Mouse (Mus musculus) CH12.LX (cell line): ENCODE data around the gene Alox12. TPM values are rescaled to one million over a fixed set of nuclear protein-coding genes. Genes with fewer than 3 reads are reported as not detected.

Experiments
- DNase-seq: peaks from one replicate; pipeline ENCODE4 v3.0.0-alpha.2; 2013; ENCODE audit errors: extremely low read depth
- H3K27ac ChIP-seq: 2 replicates; pipeline ENCODE4 v1.5.1; 2012; ENCODE audit warnings: low read depth, mild to moderate bottlenecking, control low read depth, moderate library complexity; ENCODE audit not compliant: insufficient read depth
- H3K27me3 ChIP-seq: replicated peaks from 2 replicates; pipeline ENCODE3; 2012; ENCODE audit warnings: inconsistent platforms
- H3K36me3 ChIP-seq, 2 experiments: replicated peaks in 1 of 2; 2 replicates each; pipeline versions ENCODE3 to v1.6.1; 2012; ENCODE audit warnings: inconsistent platforms in 1 of 2, low read length in 1 of 2, mild to moderate bottlenecking in 1 of 2, mixed read lengths in 1 of 2, moderate library complexity in 1 of 2; ENCODE audit not compliant: control insufficient read depth in 1 of 2, insufficient read depth in 1 of 2
- H3K4me1 ChIP-seq, 2 experiments: 2 replicates each; pipeline ENCODE4 v1.6.1; 2012; ENCODE audit warnings: inconsistent platforms in 1 of 2, moderate library complexity in 1 of 2; ENCODE audit not compliant: insufficient read depth in 2 of 2, control insufficient read depth in 1 of 2
- H3K4me2 ChIP-seq: 2 replicates; pipeline ENCODE4 v1.6.1; 2012; ENCODE audit warnings: low read depth, mild to moderate bottlenecking, control low read depth; ENCODE audit not compliant: poor library complexity, insufficient read depth, severe bottlenecking
- H3K4me3 ChIP-seq, 3 experiments: fragments of 150-350 bp in 1 of 3; sonication (generic) in 1 of 3; replicated peaks in 1 of 3; 2 replicates each; pipeline versions ENCODE3 to v1.5.1; 2011 to 2012; ENCODE audit warnings: low read depth in 2 of 3, low read length in 2 of 3, mild to moderate bottlenecking in 2 of 3, moderate library complexity in 2 of 3, control low read depth in 1 of 3, improper control_type of control experiment in 1 of 3, inconsistent platforms in 1 of 3, mixed read lengths in 1 of 3; ENCODE audit not compliant: poor library complexity in 1 of 3
- H3K79me2 ChIP-seq: replicated peaks from 2 replicates; pipeline ENCODE4 v1.6.1; 2012; ENCODE audit warnings: mild to moderate bottlenecking, moderate library complexity; ENCODE audit not compliant: control insufficient read depth, poor library complexity, insufficient read depth, severe bottlenecking; ENCODE audit errors: extremely low read depth
- H3K9ac ChIP-seq: 2 replicates; pipeline ENCODE4 v1.6.1; 2012; ENCODE audit warnings: low read depth, mild to moderate bottlenecking, control low read depth, moderate library complexity; ENCODE audit not compliant: insufficient read depth
- H3K9me3 ChIP-seq: replicated peaks from 2 replicates; pipeline ENCODE3; 2012; ENCODE audit warnings: low read length, inconsistent platforms, mixed read lengths
- CHD2 ChIP-seq: IDR thresholded peaks from 2 replicates; pipeline ENCODE4 v1.6.1; 2011; ENCODE audit warnings: low read length, improper control_type of control experiment
- CTCF ChIP-seq, 2 experiments: IDR thresholded peaks in 1 of 2; conservative IDR thresholded peaks in 1 of 2; 2 replicates each; pipeline ENCODE4 v1.5.1; 2011 to 2012; ENCODE audit warnings: low read depth in 2 of 2, low read length in 2 of 2, improper control_type of control experiment in 1 of 2, inconsistent platforms in 1 of 2, mild to moderate bottlenecking in 1 of 2, moderate library complexity in 1 of 2
- ETS1 ChIP-seq: conservative IDR thresholded peaks from 2 replicates; pipeline ENCODE4 v1.6.1; 2012; ENCODE audit warnings: low read depth, mild to moderate bottlenecking, inconsistent platforms, low read length, improper control_type of control experiment, moderate library complexity
- IRF4 ChIP-seq: IDR thresholded peaks from 2 replicates; pipeline ENCODE4 v1.6.1; 2014; ENCODE audit warnings: low read depth, mild to moderate bottlenecking, inconsistent platforms, low read length, improper control_type of control experiment
- JUND ChIP-seq: conservative IDR thresholded peaks from 2 replicates; pipeline ENCODE4 v1.6.1; 2011; ENCODE audit warnings: low read depth, low read length, improper control_type of control experiment
- MEF2A ChIP-seq: IDR thresholded peaks from 2 replicates; pipeline ENCODE4 v1.6.1; 2014; ENCODE audit warnings: low read depth, mild to moderate bottlenecking, inconsistent platforms, low read length, improper control_type of control experiment, borderline replicate concordance
- MXI1 ChIP-seq: IDR thresholded peaks from 2 replicates; pipeline ENCODE4 v1.6.1; 2011; ENCODE audit warnings: mild to moderate bottlenecking, low read depth, low read length, improper control_type of control experiment
- MYC ChIP-seq: IDR thresholded peaks from 2 replicates; pipeline ENCODE4 v1.6.1; 2011; ENCODE audit warnings: low read depth, mild to moderate bottlenecking, improper control_type of control experiment, low read length
- NELFE ChIP-seq: IDR thresholded peaks from 2 replicates; pipeline ENCODE4 v1.6.1; 2011; ENCODE audit warnings: low read depth, low read length, improper control_type of control experiment
- NRF1 ChIP-seq: IDR thresholded peaks from 2 replicates; pipeline ENCODE4 v1.6.1; 2014; ENCODE audit warnings: low read depth, mild to moderate bottlenecking, inconsistent platforms, low read length, improper control_type of control experiment, moderate library complexity
- USF2 ChIP-seq: conservative IDR thresholded peaks from 2 replicates; pipeline ENCODE4 v1.6.1; 2011; ENCODE audit warnings: low read depth, low read length, improper control_type of control experiment
- ZNF384 ChIP-seq: IDR thresholded peaks from 2 replicates; pipeline ENCODE4 v1.6.1; 2012; ENCODE audit warnings: low read depth, low read length, improper control_type of control experiment, inconsistent platforms
- dilution Hi-C: fragments of 300-500 bp; cut with MboI; formaldehyde crosslinking; loops from 2 replicates; pipeline ENCODE4 v1.14.3; 2020; ENCODE audit warnings: low sequenced_read_pairs; ENCODE audit not compliant: extremely low pct_unique_long_range_greater_than_20kb, extremely low pct_ligation_motif_present
- in situ Hi-C: fragments of 300-500 bp; cut with MboI; formaldehyde crosslinking; loops from 3 replicates; pipeline ENCODE4 v1.14.3; 2019; ENCODE audit warnings: low sequenced_read_pairs, low pct_ligation_motif_present, low pct_unique_long_range_greater_than_20kb, mixed read lengths
- polyA plus RNA-seq: library from polyadenylated mRNA; unstranded; fragments of >175 nt; gene quantifications from 2 replicates; pipeline ENCODE4 v1.2.1, GENCODE M21; 2012; ENCODE audit warnings: low read depth; ENCODE audit not compliant: insufficient read length
- total RNA-seq, 2 experiments: library from RNA; depleted of rRNA; stranded (reverse); fragments of 300-350 nt in 1 of 2; fragments of >200 nt in 1 of 2; gene quantifications; 2 replicates each; pipeline ENCODE4 v1.2.3; 2012 to 2014

The Alox12 gene
- total and polyA plus RNA-seq, 3 experiments: not detected

DNA sequence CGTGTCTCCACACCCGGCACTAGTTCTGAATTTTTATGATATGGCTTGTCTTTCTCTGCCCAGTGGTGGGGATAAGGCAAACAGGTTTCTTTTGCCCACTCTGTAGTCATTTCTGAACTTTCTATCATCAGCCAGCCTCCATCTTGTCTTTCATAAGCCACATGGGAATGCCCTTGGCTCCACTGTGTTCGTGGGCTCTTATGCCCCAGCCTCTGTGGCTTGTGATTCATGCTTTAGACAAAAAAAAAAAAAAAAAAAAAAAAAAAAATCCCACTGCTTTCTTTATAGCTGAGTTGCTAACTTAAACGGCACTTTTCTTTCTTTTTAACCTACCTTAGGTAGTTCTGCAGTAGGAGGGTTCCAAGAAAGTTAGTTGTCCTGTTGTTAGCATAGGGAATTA is 63.0 kb downstream of the Alox12 start:
- Histone ChIP-seq H3K36me3 (no peaks in the 10 kb centered on the region), H3K9ac (no peak overlapping the region), H3K9me3 (peaks cover 2% of the 10 kb centered on the region), H3K4me2 (no peak overlapping the region), H3K27me3 (peaks cover 2% of the 10 kb centered on the region), H3K79me2 (no peaks in the 10 kb centered on the region), H3K4me1 (peaks cover 4 to 8% of the 10 kb centered on the region in 2 experiments; a peak in 2 of 4 replicates), H3K27ac (no peak overlapping the region), H3K4me3 (no peak overlapping the region)
- in situ Hi-C loops: no loop called here
- TF ChIP-seq IRF4 (peak; percentile 59; the same call in 1 of the 2 replicates), CHD2 (no peak), CTCF (conservative IDR thresholded peaks at IDR 0.05 in 1 of 2, IDR thresholded peaks at IDR 0.05 in 1 of 2; ENCODE audit: low read depth in 2 of 2, low read length in 2 of 2) (no peak), JUND (peak; percentile 53; the same call in 1 of the 2 replicates), NRF1 (no peak), MXI1 (no peak), MEF2A (no peak), NELFE (no peak), USF2 (no peak), ETS1 (no peak), MYC (no peak), ZNF384 (peak; percentile 80)
- dilution Hi-C loops: no loop called here
- no peak for DNase-seq

Other genes starting within 250 kb of the Alox12 start
- gene Acadvl, start 239.9 kb downstream of the Alox12 start, total RNA-seq (2012; rRNA removed): 137 and 148 TPM in 2 replicates
- 81.8 and 86.6 TPM in 2 replicates for gene Acadvl, start 239.9 kb downstream of the Alox12 start, total RNA-seq (2014; rRNA removed)
- 76.9 and 86.4 TPM in 2 replicates for gene Acadvl, start 239.9 kb downstream of the Alox12 start, polyA plus RNA-seq
- 9.8 and 15.3 TPM in 2 replicates for gene Dlg4, start 238.4 kb downstream of the Alox12 start, total RNA-seq (2012; rRNA removed)
- 6.1 and 7.3 TPM in 2 replicates for gene Dlg4, start 238.4 kb downstream of the Alox12 start, total RNA-seq (2014; rRNA removed)
- 6.8 and 9.3 TPM in 2 replicates for gene Dlg4, start 238.4 kb downstream of the Alox12 start, polyA plus RNA-seq
- gene Asgr1, start 201.3 kb downstream of the Alox12 start, total RNA-seq (2012; rRNA removed): not detected in 2 replicates
- not detected in 2 replicates for gene Asgr1, start 201.3 kb downstream of the Alox12 start, total RNA-seq (2014; rRNA removed)
- gene Asgr1, start 201.3 kb downstream of the Alox12 start, polyA plus RNA-seq: not detected in 2 replicates
- gene Asgr2, start 162.7 kb downstream of the Alox12 start, total RNA-seq (2012; rRNA removed): 0.17 TPM in 1 of 2 replicates, not detected in the other
- gene Asgr2, start 162.7 kb downstream of the Alox12 start, total RNA-seq (2014; rRNA removed): not detected in 2 replicates
- 0.19 and 0.39 TPM in 2 replicates for gene Asgr2, start 162.7 kb downstream of the Alox12 start, polyA plus RNA-seq
- 0.08 TPM in 1 of 2 replicates, not detected in the other for gene Mgl2, start 125.0 kb downstream of the Alox12 start, total RNA-seq (2012; rRNA removed)
- not detected in 2 replicates for gene Mgl2, start 125.0 kb downstream of the Alox12 start, total RNA-seq (2014; rRNA removed)
- gene Mgl2, start 125.0 kb downstream of the Alox12 start, polyA plus RNA-seq: not detected in 2 replicates
- gene Clec10a, start 99.2 kb downstream of the Alox12 start, total RNA-seq (2012; rRNA removed): 0.21 TPM in 1 of 2 replicates, not detected in the other
- gene Clec10a, start 99.2 kb downstream of the Alox12 start, total RNA-seq (2014; rRNA removed): not detected in 2 replicates
- gene Clec10a, start 99.2 kb downstream of the Alox12 start, polyA plus RNA-seq: not detected in 2 replicates
- 0.51 and 0.55 TPM in 2 replicates for gene Slc16a11, start 42.6 kb downstream of the Alox12 start, total RNA-seq (2012; rRNA removed)
- gene Slc16a11, start 42.6 kb downstream of the Alox12 start, total RNA-seq (2014; rRNA removed): not detected in 2 replicates
- gene Slc16a11, start 42.6 kb downstream of the Alox12 start, polyA plus RNA-seq: 2.3 and 3.2 TPM in 2 replicates
- gene Slc16a13, start 34.3 kb downstream of the Alox12 start, total RNA-seq (2012; rRNA removed): 8.4 and 9.3 TPM in 2 replicates
- gene Slc16a13, start 34.3 kb downstream of the Alox12 start, total RNA-seq (2014; rRNA removed): 12.0 and 13.8 TPM in 2 replicates
- 19.0 and 21.1 TPM in 2 replicates for gene Slc16a13, start 34.3 kb downstream of the Alox12 start, polyA plus RNA-seq
- 1.7 and 2.2 TPM in 2 replicates for gene Bcl6b, start 25.6 kb downstream of the Alox12 start, total RNA-seq (2012; rRNA removed)
- gene Bcl6b, start 25.6 kb downstream of the Alox12 start, total RNA-seq (2014; rRNA removed): 0.54 and 0.71 TPM in 2 replicates
- gene Bcl6b, start 25.6 kb downstream of the Alox12 start, polyA plus RNA-seq: 0.54 and 0.72 TPM in 2 replicates
- gene 0610010K14Rik, start 17.4 kb downstream of the Alox12 start, total RNA-seq (2012; rRNA removed): 52.2 and 75.2 TPM in 2 replicates
- 23.8 and 27.7 TPM in 2 replicates for gene 0610010K14Rik, start 17.4 kb downstream of the Alox12 start, total RNA-seq (2014; rRNA removed)
- 140 and 153 TPM in 2 replicates for gene 0610010K14Rik, start 17.4 kb downstream of the Alox12 start, polyA plus RNA-seq
- 2.6 and 3.5 TPM in 2 replicates for gene Gm21988, start 15.5 kb downstream of the Alox12 start, total RNA-seq (2012; rRNA removed)
- 0.98 TPM in 1 of 2 replicates, not detected in the other for gene Gm21988, start 15.5 kb downstream of the Alox12 start, total RNA-seq (2014; rRNA removed)
- 1.4 and 2.7 TPM in 2 replicates for gene Gm21988, start 15.5 kb downstream of the Alox12 start, polyA plus RNA-seq
- 19.9 and 25.6 TPM in 2 replicates for gene Rnasek, start 15.5 kb downstream of the Alox12 start, total RNA-seq (2012; rRNA removed)
- gene Rnasek, start 15.5 kb downstream of the Alox12 start, total RNA-seq (2014; rRNA removed): 5.5 and 9.1 TPM in 2 replicates
- gene Rnasek, start 15.5 kb downstream of the Alox12 start, polyA plus RNA-seq: 64.8 and 91.3 TPM in 2 replicates
- gene Alox12e, start 67.3 kb upstream of the Alox12 start, total RNA-seq (2012; rRNA removed): 0.21 TPM in 1 of 2 replicates, not detected in the other
- gene Alox12e, start 67.3 kb upstream of the Alox12 start, total RNA-seq (2014; rRNA removed): not detected in 2 replicates
- gene Alox12e, start 67.3 kb upstream of the Alox12 start, polyA plus RNA-seq: not detected in 2 replicates
- gene Alox15, start 96.7 kb upstream of the Alox12 start, total RNA-seq (2012; rRNA removed): 0.04 TPM in 1 of 2 replicates, not detected in the other
- not detected in 2 replicates for gene Alox15, start 96.7 kb upstream of the Alox12 start, total RNA-seq (2014; rRNA removed)
- gene Alox15, start 96.7 kb upstream of the Alox12 start, polyA plus RNA-seq: not detected in 2 replicates
- 33.0 and 37.5 TPM in 2 replicates for gene Pelp1, start 154.7 kb upstream of the Alox12 start, total RNA-seq (2012; rRNA removed)
- 12.9 and 13.2 TPM in 2 replicates for gene Pelp1, start 154.7 kb upstream of the Alox12 start, total RNA-seq (2014; rRNA removed)
- 101 and 113 TPM in 2 replicates for gene Pelp1, start 154.7 kb upstream of the Alox12 start, polyA plus RNA-seq
- gene Arrb2, start 177.3 kb upstream of the Alox12 start, total RNA-seq (2012; rRNA removed): 45.9 and 60.2 TPM in 2 replicates
- 42.1 and 46.0 TPM in 2 replicates for gene Arrb2, start 177.3 kb upstream of the Alox12 start, total RNA-seq (2014; rRNA removed)
- gene Arrb2, start 177.3 kb upstream of the Alox12 start, polyA plus RNA-seq: 89.7 and 101 TPM in 2 replicates
- 52.2 and 59.7 TPM in 2 replicates for gene Med11, start 196.6 kb upstream of the Alox12 start, total RNA-seq (2012; rRNA removed)
- 70.3 and 79.9 TPM in 2 replicates for gene Med11, start 196.6 kb upstream of the Alox12 start, total RNA-seq (2014; rRNA removed)
- 74.3 and 91.6 TPM in 2 replicates for gene Med11, start 196.6 kb upstream of the Alox12 start, polyA plus RNA-seq
- gene Zmynd15, start 204.1 kb upstream of the Alox12 start, total RNA-seq (2012; rRNA removed): 0.08 TPM in 1 of 2 replicates, not detected in the other
- 0.05 TPM in 1 of 2 replicates, not detected in the other for gene Zmynd15, start 204.1 kb upstream of the Alox12 start, total RNA-seq (2014; rRNA removed)
- gene Zmynd15, start 204.1 kb upstream of the Alox12 start, polyA plus RNA-seq: 0.20 and 0.74 TPM in 2 replicates
- gene Cxcl16, start 204.6 kb upstream of the Alox12 start, total RNA-seq (2012; rRNA removed): 0.04 and 0.08 TPM in 2 replicates
- not detected in 2 replicates for gene Cxcl16, start 204.6 kb upstream of the Alox12 start, total RNA-seq (2014; rRNA removed)
- 0.56 and 0.59 TPM in 2 replicates for gene Cxcl16, start 204.6 kb upstream of the Alox12 start, polyA plus RNA-seq
- gene Tm4sf5, start 249.9 kb upstream of the Alox12 start, total RNA-seq (2012; rRNA removed): 3.6 and 5.5 TPM in 2 replicates
- gene Tm4sf5, start 249.9 kb upstream of the Alox12 start, total RNA-seq (2014; rRNA removed): 8.8 and 11.7 TPM in 2 replicates
- 24.5 and 32.5 TPM in 2 replicates for gene Tm4sf5, start 249.9 kb upstream of the Alox12 start, polyA plus RNA-seq